Mouse (Mus musculus): ENCODE data around the gene Sema3g.

Sema3g gene

DNA sequence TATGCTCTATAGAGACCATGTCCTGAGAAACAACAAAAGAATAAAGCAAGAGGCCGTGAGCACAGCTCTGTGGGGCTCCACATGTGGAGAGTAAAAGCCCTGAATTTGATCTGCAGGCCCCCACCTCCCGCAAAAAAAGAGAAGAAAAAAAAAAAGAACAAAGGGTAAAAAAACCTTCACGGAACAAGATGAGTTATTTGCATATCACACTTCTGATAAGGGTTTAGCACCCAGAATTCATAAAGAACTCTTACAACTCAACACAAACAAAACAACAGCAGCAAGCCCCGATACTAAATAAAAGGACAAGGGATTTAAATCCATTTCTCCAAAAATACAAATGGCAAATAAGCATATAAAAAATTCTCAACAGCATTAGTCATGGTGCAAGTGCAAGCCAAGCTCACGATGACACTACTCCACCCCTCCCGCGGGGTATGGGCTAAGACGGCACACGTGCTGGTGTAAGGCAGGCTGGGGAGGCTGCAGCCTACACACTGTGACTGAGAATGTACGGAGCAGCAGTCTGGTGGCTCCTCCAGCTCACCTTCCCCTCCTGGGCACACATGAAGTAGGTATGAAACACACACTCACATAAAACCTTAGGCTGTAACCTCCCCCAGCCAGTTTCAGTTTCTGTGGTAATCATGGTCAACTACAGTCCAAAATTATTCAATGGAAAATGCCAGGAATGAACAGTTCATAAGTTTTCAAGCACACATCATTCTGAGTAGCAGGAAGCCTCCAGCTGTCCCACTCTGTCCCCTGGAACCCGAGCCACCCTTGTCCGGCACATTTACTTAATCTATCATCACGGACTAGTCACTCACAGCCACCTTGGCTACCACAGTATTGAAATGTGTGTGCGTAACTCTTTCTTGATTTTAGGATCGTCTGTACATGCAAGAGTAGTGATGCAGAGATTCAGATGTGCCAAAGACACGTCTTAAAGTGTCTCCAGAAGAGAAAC is 19.8 kb upstream of the Sema3g start:
- no peak for DNase-seq

DNA sequence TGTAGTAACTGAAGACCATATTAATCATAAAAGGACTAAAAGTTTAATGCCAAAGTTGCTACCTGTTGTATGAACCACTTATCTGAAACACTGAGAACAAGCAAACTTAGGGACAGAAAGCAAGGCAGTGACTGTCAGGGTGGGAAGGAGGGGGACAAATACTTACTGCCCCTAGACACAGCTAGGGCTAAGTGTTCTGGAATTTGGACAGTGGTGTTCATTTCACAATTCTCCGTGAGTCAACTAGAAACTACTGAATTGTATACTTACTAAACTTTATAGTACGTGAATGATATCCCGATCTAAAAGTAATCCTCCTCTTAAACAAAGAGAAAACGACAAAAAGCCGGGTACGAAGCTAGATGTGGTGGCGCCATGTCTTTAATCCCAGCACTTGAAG is 18.1 kb upstream of the Sema3g start:
- no peak for DNase-seq

GRCm38 (mm10) chr14:31200038-31200437 is 17.6 kb upstream of the Sema3g start:
- DNase-seq = no peak

DNA sequence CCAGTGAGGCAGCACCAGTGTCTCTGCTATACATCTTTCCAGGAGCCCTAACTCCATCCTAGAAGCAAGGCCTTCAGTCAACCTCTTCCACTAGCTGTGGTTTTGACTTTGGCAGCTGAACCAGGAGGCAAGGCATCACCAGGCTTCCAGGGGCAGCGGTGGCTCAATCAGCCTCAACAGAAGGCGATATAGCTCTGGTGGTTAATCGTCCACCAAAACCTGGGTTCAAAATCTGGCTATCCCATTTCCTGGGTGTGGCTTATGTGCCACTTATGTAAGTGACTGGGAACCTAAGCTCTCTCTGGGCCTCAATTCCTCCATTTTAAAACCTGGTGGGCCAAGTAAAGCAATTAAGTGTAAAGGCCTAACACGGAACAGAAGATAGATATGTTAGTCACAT is 12.8 kb upstream of the Sema3g start:
- DNase-seq = peak; percentile 47

- DNase-seq = peak; percentile 67
These were observed 12.5 kb upstream of the Sema3g start for GRCm38 (mm10) chr14:31205244-31205561.

DNA sequence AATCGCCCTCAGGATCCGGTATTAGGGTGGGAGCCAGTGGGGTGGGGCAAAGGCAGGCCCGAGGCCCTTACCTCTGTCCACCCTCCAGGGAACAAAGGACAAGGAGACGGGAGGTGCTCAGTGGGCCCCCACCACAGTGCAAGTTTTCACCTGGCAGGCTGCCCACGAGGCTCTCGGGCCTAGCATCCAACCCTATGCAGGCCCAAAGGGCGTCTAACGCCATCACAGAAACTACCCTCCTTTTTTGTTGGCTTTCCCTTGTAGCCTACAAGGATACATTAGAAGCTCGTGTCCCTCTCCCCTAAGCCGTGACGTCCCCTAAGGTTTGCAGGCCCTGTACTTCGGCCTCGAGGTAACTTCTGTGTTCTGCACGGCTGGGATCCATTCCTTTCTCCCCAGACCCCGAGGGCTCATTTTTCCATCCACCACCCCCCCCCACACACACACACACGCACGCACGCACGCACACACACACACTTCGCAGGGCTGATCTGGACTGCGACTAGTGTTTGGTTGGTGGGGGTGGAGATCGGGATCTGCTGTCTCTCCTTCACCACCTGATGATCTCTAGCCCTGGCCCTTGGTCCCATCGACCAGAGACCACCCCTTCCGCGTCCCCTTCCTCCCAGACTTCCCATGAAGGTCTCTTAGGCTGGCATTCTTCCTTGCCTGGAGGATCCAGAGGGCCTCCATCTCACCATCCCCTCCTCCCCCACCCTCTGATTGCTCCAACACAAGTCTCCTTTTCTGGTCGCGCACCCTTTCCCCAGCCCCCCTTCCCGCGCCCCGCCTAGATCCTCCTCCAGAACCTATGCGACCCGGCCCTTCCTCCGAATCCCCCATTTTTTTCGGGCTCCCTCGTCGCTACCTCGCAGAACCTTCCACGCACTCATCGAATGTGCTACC is 11.8 kb upstream of the Sema3g start:
- DNase-seq = peak; percentile 43

- peak; percentile 96 for DNase-seq
These were observed 11.1 kb upstream of the Sema3g start for GRCm38 (mm10) chr14:31206472-31206981.

GRCm38 (mm10) chr14:31207070-31207830 is 10.4 kb upstream of the Sema3g start:
- no peak for DNase-seq

GRCm38 (mm10) chr14:31208084-31208483 is 9.6 kb upstream of the Sema3g start, which contains the start of gene Tnnc1:
Gene Tnnc1 (plus strand): TSS chr14:31208312.
- DNase-seq = no peak

GRCm38 (mm10) chr14:31209133-31209557 is 8.5 kb upstream of the Sema3g start:
- DNase-seq = no peak

GRCm38 (mm10) chr14:31211854-31212253 is 5.8 kb upstream of the Sema3g start:
- no peak for DNase-seq

DNA sequence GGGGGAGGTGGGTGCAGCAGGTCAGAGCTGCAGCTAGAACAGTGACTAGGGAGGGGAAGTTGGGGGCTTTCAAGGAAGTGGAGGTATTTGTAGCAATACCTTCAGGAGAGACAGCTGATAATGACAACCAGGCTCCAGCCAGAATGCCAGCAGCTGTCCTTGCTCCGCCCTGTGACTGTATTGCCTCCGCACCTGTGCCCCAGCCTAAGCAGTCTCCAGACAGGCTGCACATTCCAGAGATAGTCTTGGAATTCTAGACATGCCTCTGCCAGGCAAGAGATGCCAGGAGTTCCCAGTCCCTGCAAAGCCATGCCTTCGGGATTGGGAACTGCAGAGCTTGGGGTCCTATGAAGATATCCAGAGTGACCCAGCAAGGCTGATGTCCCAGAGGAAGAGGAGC is 5.2 kb upstream of the Sema3g start:
- no peak for DNase-seq

GRCm38 (mm10) chr14:31213868-31214267 is 3.8 kb upstream of the Sema3g start:
- no peak for DNase-seq

DNA sequence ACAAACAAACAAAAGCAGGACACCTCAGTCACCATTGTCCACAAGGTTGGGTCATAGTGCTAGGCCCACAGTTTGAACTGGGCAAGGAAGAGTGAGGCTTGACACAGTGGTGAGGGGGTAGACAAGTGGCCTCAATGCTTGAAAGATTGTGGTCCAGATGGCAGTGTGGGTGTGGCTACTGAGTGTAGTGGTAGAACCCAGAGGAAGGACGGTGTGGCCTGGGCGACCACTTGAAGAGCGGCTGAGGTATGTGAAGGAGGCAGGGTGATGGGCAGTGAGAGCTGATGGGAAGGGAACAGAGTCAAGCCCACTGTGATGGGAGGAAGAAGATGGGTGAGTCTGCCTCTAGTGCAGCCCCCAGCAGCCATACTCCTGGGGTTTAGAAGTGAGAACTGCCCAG is 3.0 kb upstream of the Sema3g start:
- DNase-seq = no peak

- DNase-seq = peak; percentile 82
These were observed 2.3 kb upstream of the Sema3g start for GRCm38 (mm10) chr14:31215157-31216002.

DNA sequence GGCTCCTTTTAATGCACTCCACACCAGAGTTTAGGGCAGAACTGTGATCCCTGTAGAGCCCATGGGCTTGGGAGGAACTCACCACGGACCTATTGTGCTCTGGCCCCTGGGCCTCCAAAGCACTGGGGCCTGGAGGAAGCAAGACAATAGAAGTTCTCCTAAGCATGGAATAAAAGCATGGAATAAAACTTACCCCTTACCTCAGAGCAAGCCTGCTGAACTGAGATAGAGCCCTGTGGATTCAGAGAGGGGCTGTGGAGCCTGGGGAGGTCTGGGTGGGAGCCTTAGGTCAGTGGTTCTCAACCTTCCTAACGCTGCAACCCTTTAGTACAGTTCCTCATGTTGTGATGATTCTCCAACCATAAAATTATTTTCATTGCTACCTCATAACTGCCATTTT is 814 bp upstream of the Sema3g start, which contains the start of gene Nisch:
Nisch (minus strand) TSS at position 101 of the 400 bp plus-strand sequence.
- no peak for DNase-seq

DNA sequence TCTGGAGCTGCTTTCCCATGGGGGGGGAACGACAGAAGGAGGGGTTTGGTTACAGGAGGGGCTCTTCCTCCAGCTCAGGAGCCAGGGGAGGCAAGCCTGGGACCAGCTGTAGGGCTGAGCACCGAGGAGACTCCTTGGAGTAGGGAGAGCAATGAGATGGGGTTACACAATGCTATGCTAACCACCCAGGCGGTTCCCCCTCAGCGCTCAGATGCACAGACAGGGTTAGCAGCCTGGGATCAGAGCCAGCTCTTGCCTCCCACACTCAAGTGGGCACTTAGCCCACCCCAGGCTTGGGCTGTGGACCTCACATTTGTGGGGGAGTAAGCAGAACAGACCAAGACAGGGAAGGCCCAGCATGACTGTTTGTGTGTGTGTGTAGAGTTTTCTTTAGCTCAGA is 9.3 kb downstream of the Sema3g start:
- peak; percentile 23 for DNase-seq

DNA sequence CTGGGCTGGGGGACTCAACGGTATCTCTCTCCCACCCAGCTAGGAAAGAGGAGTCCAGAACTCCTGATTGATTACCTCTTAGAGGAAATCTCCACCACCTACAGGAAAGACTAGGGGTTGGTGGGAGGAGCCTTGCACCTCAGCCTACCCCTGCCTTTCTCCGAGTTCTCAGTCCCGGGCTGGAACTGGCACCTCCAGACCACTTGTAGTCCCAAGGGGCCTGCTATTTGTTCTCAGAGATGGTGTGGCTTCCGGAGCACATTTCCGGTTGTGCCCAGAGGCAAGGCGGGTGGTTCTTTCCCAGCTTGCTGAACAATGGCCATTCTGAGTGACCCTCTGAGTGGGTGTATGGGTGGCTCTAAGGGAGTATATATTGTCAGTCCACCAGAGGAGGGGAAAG is 10.6 kb downstream of the Sema3g start:
- peak; percentile 51 for DNase-seq

DNA sequence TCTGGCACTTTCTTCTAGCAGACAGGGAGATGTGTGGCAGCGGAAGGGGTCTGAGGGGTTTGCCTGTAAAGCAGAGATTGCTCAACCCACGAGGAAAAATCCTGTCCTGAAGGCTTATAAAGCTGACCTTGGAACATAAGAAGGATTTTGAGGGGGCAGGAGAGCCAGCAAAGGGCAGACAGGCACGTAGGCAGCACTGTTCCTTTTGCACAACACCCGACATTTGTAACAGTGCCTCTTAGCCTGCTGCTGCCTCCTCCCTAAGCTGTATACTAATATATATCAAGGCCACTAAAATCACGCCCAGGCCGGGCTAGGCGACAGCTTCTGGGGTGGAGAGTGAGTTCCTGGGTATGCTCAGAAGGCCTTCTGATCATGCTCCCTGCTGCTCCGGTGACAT is 12.8 kb downstream of the Sema3g start:
- DNase-seq = no peak

GRCm38 (mm10) chr14:31232404-31233069 is 14.9 kb downstream of the Sema3g start:
- DNase-seq = no peak
